Mouse (Mus musculus) gastrocnemius, postnatal 10 days (tissue): ENCODE measurements at regions not wholly inside any gene's neighbourhood (a gene's known extent, or its start where the extent isn't known, plus 50 kb on each side); places are given as distances from the start of the nearest gene placed in this dataset.

Source experiments
- DNase-seq: peaks from one replicate; pipeline ENCODE4 v3.0.0; 2021; ENCODE audit warnings: mixed read lengths

GRCm38 (mm10) chr2:128538736-128539135 lies 52.3 kb upstream of the Spdye4c start:
- DNase-seq: no peak
